Mouse (Mus musculus) liver, embryonic 12.5 days (tissue): ENCODE measurements around the gene Arhgap1. TPM values are rescaled to one million over a fixed set of nuclear protein-coding genes. Genes with fewer than 3 reads are reported as not detected.

Source experiments
- ATAC-seq: fragments of 200-750 bp; cut with Nextera tagmentation; 2 replicates; pipeline ENCODE4 v1.8.0; 2017; ENCODE audit warnings: moderate number of reproducible peaks, mild to moderate bottlenecking, moderate library complexity
- H3K27ac ChIP-seq: fragments of 300-500 bp; sonication (generic); 2 replicates; pipeline ENCODE4 v1.5.1; 2016; ENCODE audit warnings: mild to moderate bottlenecking
- H3K27me3 ChIP-seq: fragments of 300-500 bp; sonication (generic); replicated peaks from 2 replicates; pipeline ENCODE4 v1.6.1; 2016; ENCODE audit warnings: mild to moderate bottlenecking, moderate library complexity
- H3K36me3 ChIP-seq: fragments of 300-500 bp; sonication (generic); 2 replicates; pipeline ENCODE4 v1.6.1; 2016; ENCODE audit warnings: mild to moderate bottlenecking, moderate library complexity
- H3K4me1 ChIP-seq: fragments of 300-500 bp; sonication (generic); 2 replicates; pipeline ENCODE4 v1.6.1; 2016
- H3K4me2 ChIP-seq: fragments of 300-500 bp; sonication (generic); 2 replicates; pipeline ENCODE4 v1.6.1; 2016; ENCODE audit warnings: mild to moderate bottlenecking, moderate library complexity
- H3K4me3 ChIP-seq: fragments of 300-500 bp; sonication (generic); 2 replicates; pipeline ENCODE4 v1.5.1; 2016; ENCODE audit warnings: mild to moderate bottlenecking, moderate library complexity
- H3K9ac ChIP-seq: fragments of 300-500 bp; sonication (generic); 2 replicates; pipeline ENCODE4 v1.6.1; 2016; ENCODE audit warnings: mild to moderate bottlenecking, moderate library complexity
- H3K9me3 ChIP-seq: fragments of 300-500 bp; sonication (generic); replicated peaks from 2 replicates; pipeline ENCODE4 v1.6.1; 2016; ENCODE audit warnings: mild to moderate bottlenecking, moderate library complexity
- WGBS: fragments of 180-500 bp; shearing (Covaris S2); methylation state at CpG from one replicate; pipeline ENCODE4 v1.1.7; 2016; ENCODE audit not compliant: insufficient replicate concordance; 5-methylcytosine and 5-hydroxymethylcytosine counted together
- polyA plus RNA-seq: library from polyadenylated mRNA; unstranded; fragments of >200 nt; fragmentation: Nextera tagmentation; extraction: Ambion mirVana; gene quantifications from 2 replicates; pipeline ENCODE4 v1.2.1, GENCODE M21; 2016

Gene Arhgap1
- polyA plus RNA-seq, 1 experiment from 2014 or later: 59.8 TPM

DNA sequence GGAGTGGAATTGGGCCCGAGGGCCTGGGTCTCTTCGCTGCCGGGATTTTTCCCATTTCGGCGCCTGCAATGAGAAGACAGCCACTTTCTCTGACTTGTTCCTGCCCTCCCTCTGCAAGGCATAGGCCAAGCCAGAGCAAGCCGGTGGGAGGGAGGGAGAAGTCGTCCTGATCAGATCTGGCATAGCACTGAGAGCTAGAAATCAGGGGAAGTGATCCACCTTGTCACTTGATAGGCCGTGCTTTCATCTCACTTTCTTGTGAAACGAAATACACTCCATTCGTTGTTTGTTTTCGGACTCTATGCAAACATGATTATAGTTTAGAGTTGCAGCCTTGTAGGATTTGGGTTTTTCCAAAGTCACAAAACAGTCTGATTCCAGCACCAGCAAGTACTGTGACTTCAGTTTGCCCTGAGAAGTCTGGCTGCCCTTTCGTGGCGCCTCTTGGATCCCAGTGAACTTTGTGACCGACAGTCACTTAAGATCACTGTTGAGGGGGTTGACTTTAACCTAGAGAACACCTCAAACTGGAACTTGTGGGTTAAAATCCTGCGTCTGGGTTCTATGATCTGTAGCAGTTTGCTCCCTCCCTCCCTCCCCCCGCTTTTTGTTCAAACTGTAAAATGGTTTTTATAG lies 818 bp downstream of the Arhgap1 start:
- Histone ChIP-seq H3K9me3 (no peaks in the 10 kb centered on the region), H3K27me3 (no peaks in the 10 kb centered on the region), H3K27ac (peak overlapping the region; percentile 88), H3K4me2 (peak overlapping the region; percentile 94), H3K4me1 (peaks cover 42% of the 10 kb centered on the region), H3K4me3 (peak overlapping the region; percentile 81), H3K36me3 (peaks cover 65% of the 10 kb centered on the region), H3K9ac (peak overlapping the region; percentile 77)
- peak; percentile 59 for ATAC-seq
- WGBS: 5% methylated on average over 16 of the region's 16 CpGs

DNA sequence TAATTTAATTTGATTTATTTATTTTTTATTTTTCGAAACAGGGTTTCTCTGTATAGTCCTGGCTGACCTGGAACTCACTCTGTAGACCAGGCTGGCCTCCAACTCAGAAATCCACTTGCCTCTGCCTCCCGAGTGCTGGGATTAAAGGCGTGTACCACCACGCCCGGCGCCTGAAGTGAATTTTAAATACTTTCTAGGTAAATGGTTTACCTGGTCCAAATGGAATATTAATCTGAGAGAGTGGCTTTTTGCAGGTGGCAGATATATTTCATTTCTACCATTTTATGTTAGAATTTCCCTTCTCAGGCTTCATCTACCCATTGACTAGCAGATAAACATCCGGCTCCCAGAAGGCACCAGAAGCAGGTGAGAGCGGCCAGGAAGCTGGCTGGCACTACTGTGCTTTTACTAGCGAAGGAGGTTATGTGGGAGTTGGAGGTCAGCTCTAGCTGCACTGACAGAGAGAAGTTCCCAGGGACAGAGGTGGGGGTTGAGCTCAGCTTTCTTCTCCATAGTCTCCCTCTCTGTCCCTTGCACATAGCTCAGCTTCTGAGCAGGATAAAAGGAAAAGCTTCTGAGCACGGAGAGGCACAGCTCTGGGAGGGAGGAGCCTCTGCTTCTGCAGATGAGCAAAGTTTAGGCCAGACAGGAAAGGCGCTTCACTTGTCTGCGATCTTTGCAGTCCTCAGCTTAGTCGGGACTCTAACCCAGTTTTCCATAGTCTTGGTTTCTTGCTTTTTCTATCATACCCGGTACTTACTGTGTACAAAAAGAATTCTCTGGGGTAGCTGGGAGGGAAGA lies 2.0 kb downstream of the Arhgap1 start:
- 0 out of 2 replicates have a peak overlapping the region, but pooled peaks have one; percentile 1 for H3K9ac ChIP-seq
- H3K4me3 ChIP-seq: peak overlapping the region; percentile 11; the same call in 1 of the 2 replicates
- no peaks in the 10 kb centered on the region for H3K9me3 ChIP-seq
- no peak for ATAC-seq
- peaks cover 42% of the 10 kb centered on the region for H3K4me1 ChIP-seq
- 79% methylated on average over 14 of the region's 14 CpGs for WGBS
- H3K4me2 ChIP-seq: peak overlapping the region; percentile 94
- H3K36me3 ChIP-seq: peaks cover 65% of the 10 kb centered on the region
- H3K27me3 ChIP-seq: no peaks in the 10 kb centered on the region
- no peak overlapping the region for H3K27ac ChIP-seq

DNA sequence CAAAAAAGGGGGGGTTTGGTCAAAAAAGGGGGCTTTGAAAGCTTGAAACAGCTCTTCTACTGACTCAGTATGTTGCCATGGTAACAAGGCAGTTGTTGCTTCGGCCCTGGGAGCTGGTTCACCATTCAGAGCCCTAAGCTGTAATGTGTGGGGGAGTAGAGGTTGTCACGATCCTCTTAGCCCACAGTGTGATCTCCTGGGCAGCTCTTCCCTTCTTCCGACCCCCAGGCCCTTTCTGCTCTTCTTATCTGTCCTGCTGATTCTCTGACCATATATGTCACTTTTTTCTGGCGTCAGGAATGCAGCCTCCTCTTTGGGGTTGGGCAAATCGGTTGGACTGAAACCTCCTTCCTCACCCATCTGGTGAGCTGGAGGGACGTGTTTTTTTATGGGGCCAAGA lies 3.2 kb downstream of the Arhgap1 start:
- Histone ChIP-seq H3K4me3 (no peak overlapping the region), H3K9ac (no peak overlapping the region), H3K9me3 (no peaks in the 10 kb centered on the region), H3K36me3 (peaks cover 65% of the 10 kb centered on the region), H3K4me2 (no peak overlapping the region), H3K27me3 (no peaks in the 10 kb centered on the region), H3K27ac (no peak overlapping the region), H3K4me1 (peaks cover 40% of the 10 kb centered on the region)
- no peak for ATAC-seq
- 61% methylated on average over 6 of the region's 6 CpGs for WGBS

DNA sequence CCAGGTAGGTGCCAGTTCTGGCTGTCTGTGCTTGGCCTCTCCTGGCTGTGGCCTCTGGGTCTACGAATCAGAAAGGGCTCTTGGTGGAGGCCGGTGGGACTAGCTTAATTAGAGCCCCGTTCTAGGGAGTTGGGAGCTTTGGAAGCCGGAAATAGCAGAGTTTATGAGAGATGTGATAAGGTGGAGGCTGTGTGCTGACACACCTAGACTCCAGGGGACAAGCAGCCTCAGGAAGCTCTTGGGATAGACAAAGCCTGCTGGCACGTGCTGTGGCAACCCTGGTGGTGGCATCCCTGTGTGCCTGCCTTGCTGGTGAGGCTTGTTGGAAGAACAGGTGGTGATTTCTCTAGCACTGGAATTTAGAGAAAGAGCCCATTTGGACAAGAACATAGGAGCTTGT lies 5.7 kb downstream of the Arhgap1 start:
- ATAC-seq: no peak
- Histone ChIP-seq H3K27me3 (no peaks in the 10 kb centered on the region), H3K27ac (no peak overlapping the region), H3K4me1 (peaks cover 26% of the 10 kb centered on the region), H3K9ac (no peak overlapping the region), H3K36me3 (peaks cover 87% of the 10 kb centered on the region), H3K4me3 (no peak overlapping the region), H3K9me3 (no peaks in the 10 kb centered on the region), H3K4me2 (no peak overlapping the region)
- WGBS: 80% methylated on average over 5 of the region's 5 CpGs

DNA sequence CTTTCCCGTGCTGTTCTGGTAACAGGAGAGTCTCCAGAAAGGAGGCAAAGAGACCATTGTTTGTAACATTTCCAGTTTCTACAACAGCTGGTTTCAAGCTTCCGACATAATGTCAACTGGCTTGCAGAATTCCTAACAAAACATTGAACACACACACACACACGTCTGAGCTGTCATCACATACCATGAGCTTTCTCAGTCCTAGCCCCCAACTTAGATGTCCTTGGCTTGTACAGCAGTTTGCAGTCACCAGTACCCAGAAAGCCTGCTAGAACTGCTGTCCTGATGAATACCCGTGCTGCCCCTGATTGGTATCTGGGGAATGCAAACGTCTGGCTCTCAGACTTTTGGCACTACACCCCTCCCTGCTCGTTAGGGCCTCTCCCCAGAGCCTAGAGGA lies 6.2 kb downstream of the Arhgap1 start:
- Histone ChIP-seq H3K27me3 (no peaks in the 10 kb centered on the region), H3K9me3 (no peaks in the 10 kb centered on the region), H3K9ac (no peak overlapping the region), H3K4me3 (no peak overlapping the region), H3K4me1 (peaks cover 22% of the 10 kb centered on the region), H3K27ac (no peak overlapping the region), H3K4me2 (no peak overlapping the region), H3K36me3 (peaks cover 88% of the 10 kb centered on the region)
- 71% methylated on average over 6 of the region's 6 CpGs for WGBS
- no peak for ATAC-seq

DNA sequence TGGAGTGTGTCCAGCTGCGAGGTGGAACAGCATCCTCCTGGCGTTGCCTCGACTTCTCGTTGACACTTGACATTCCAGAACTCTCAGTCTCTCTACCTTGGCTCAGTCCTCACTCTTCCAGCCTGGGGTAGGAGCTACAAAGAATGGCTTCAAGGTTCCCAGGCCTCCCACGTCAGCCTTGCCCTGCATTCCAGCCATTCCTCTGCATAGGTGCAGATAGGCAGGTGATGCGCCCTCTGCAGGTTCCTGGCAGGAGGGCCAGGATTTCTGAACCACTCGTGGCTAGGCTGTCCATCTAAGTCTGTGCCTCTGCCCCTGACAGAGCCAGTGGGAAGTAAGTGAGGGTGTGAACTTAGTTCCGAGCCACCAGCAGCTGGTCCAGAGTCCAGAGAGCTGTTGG lies 7.1 kb downstream of the Arhgap1 start:
- H3K4me2 ChIP-seq: no peak overlapping the region
- no peak overlapping the region for H3K4me3 ChIP-seq
- peaks cover 95% of the 10 kb centered on the region for H3K36me3 ChIP-seq
- H3K9me3 ChIP-seq: no peaks in the 10 kb centered on the region
- 74% methylated on average over 8 of the region's 8 CpGs for WGBS
- peaks cover 13% of the 10 kb centered on the region for H3K4me1 ChIP-seq
- no peak overlapping the region for H3K27ac ChIP-seq
- H3K27me3 ChIP-seq: no peaks in the 10 kb centered on the region
- no peak overlapping the region for H3K9ac ChIP-seq
- ATAC-seq: no peak

DNA sequence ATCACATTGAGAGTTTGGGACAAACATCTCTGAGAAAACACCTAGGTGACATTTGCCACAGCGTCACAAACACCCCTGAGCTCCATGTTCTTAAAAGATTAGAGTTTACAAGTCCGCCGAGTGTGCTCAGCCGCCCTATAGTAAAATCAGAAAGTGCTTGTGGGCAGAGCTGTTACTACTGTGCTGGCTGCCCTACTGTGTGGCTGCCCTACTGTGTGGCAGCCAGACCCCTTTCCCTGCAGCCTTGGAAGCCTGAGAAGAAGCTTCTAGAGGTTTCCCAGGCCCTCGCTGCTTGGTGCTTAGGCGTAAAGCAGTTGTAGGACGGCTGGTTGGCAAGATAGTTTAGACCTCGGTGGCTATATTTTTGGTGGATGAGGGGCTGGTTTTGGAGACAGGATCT lies 10.0 kb downstream of the Arhgap1 start:
- no peak for ATAC-seq
- 84% methylated on average over 8 of the region's 8 CpGs for WGBS
- Histone ChIP-seq H3K4me1 (no peaks in the 10 kb centered on the region), H3K4me2 (no peak overlapping the region), H3K36me3 (peaks cover 97% of the 10 kb centered on the region), H3K27me3 (no peaks in the 10 kb centered on the region), H3K9ac (no peak overlapping the region), H3K4me3 (no peak overlapping the region), H3K9me3 (no peaks in the 10 kb centered on the region), H3K27ac (no peak overlapping the region)

DNA sequence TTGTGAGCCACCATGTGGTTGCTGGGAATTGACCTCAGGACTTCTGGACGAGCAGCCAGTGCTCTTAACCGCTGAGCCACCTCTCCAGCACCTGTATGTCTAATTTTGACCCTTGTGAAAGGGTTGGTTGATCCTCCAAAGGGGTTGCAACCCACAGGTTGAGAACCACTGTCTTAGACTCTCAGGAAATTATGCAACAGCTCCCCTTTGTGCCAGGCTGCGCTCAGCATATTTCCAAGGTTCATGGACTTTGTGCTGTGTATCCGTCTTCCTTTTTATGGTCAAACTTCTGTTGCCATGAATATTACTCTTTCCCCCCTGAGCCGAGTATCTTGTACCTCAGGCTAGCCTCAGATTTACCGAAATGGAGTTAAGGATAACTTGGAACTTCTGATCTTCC lies 11.3 kb downstream of the Arhgap1 start:
- H3K4me3 ChIP-seq: no peak overlapping the region
- H3K36me3 ChIP-seq: peaks cover 92% of the 10 kb centered on the region
- 80% methylated on average over 6 of the region's 6 CpGs for WGBS
- no peak overlapping the region for H3K27ac ChIP-seq
- no peak overlapping the region for H3K4me2 ChIP-seq
- no peaks in the 10 kb centered on the region for H3K27me3 ChIP-seq
- H3K9ac ChIP-seq: no peak overlapping the region
- no peaks in the 10 kb centered on the region for H3K4me1 ChIP-seq
- no peaks in the 10 kb centered on the region for H3K9me3 ChIP-seq
- ATAC-seq: no peak

DNA sequence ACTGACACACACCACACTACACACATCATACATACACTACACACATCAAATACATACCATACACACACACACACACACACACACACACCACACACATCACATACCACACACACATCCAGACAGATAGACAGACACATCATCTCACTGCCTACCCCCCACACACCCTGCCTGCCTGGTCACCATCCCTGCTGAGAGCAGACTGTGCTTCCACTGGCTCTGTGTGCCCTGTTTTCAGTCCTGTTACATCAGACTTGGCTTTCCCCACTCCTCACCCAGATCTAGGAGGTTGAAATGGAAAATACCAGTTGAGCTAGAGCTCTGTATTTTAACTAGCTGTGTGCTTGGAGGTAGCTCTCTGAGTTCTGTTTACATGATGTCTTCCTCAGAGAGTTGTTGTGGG lies 15.1 kb downstream of the Arhgap1 start:
- H3K4me2 ChIP-seq: no peak overlapping the region
- no peaks in the 10 kb centered on the region for H3K27me3 ChIP-seq
- H3K9me3 ChIP-seq: no peaks in the 10 kb centered on the region
- H3K27ac ChIP-seq: no peak overlapping the region
- H3K9ac ChIP-seq: no peak overlapping the region
- H3K4me3 ChIP-seq: no peak overlapping the region
- peaks cover 90% of the 10 kb centered on the region for H3K36me3 ChIP-seq
- ATAC-seq: no peak
- H3K4me1 ChIP-seq: no peaks in the 10 kb centered on the region

DNA sequence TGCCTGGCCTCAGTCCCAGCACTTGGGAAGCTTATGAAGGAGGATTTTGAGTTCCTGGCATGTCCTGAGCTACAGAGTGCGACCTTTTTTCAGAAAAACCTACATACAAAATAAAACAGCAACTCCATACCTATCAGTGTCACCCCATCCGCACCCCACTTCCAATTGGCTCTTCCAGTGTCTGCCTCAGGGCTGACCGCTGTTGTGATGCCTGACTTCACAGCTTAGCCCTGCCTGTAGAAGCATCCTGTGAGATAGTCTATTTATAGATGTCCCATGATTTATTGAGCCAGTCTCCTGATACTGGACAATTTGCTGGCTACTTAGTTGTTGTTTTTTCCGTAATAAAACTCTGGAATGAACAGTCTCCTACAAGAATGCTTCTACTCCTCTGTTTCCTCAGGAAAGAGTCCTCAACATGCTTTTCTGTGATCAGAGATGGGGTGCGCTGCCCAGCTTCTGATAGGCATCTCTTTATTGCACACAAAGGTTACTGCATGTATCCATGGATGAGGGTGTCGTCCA lies 16.8 kb downstream of the Arhgap1 start:
- H3K36me3 ChIP-seq: peaks cover 92% of the 10 kb centered on the region

DNA sequence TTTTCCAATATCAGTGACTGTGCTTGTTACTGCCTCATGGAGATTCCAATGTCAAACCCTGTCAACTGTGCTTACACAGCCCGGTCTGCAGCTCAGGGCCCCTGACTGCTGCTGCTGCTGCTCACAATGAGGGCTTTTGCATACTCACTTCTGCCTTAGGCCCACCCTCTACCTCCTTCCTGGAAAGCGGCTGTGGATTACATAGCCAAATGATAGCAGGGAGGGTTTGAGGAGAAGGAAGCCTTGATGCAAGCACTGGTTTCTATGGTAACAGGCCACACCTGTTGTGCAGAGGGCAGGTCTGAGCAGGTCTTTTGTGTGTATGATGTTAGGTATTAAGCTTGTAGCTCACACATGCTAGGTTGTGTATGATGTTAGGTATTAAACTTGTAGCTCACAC lies 18.1 kb downstream of the Arhgap1 start:
- no peak overlapping the region for H3K4me3 ChIP-seq
- ATAC-seq: no peak
- no peak overlapping the region for H3K27ac ChIP-seq
- H3K9ac ChIP-seq: no peak overlapping the region
- no peaks in the 10 kb centered on the region for H3K9me3 ChIP-seq
- no peaks in the 10 kb centered on the region for H3K27me3 ChIP-seq
- 71% methylated on average over 2 of the region's 2 CpGs for WGBS
- peaks cover 91% of the 10 kb centered on the region for H3K36me3 ChIP-seq
- no peak overlapping the region for H3K4me2 ChIP-seq
- no peaks in the 10 kb centered on the region for H3K4me1 ChIP-seq

More for the DNA sequence above, 16.8 kb downstream of the Arhgap1 start:
- Histone ChIP-seq H3K4me2 (no peak overlapping the region), H3K4me1 (no peaks in the 10 kb centered on the region), H3K27me3 (no peaks in the 10 kb centered on the region), H3K4me3 (no peak overlapping the region), H3K9ac (no peak overlapping the region), H3K27ac (no peak overlapping the region), H3K9me3 (no peaks in the 10 kb centered on the region)
- 88% methylated on average over 6 of the region's 6 CpGs for WGBS
- no peak for ATAC-seq

DNA sequence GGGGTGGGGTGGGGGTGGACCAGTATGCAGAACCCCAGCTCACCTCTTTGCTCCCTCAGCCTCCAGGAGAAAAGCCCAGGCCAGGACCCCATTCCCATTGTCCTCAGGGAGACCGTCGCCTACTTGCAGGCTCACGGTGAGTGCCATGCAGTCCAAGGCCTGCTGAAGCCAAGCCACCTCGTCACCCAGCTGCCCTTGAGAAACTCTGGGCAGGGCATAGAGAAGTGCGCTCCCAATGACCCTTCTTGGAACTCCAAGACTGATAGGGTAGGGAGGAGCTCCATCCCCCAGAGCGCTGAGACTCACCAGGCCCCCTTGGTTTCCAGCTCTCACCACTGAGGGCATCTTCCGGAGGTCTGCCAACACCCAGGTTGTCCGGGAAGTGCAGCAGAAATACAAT lies 19.7 kb downstream of the Arhgap1 start:
- Histone ChIP-seq H3K4me2 (no peak overlapping the region), H3K27me3 (no peaks in the 10 kb centered on the region), H3K4me1 (no peaks in the 10 kb centered on the region), H3K27ac (no peak overlapping the region), H3K4me3 (no peak overlapping the region), H3K36me3 (peaks cover 88% of the 10 kb centered on the region), H3K9me3 (no peaks in the 10 kb centered on the region), H3K9ac (no peak overlapping the region)
- 84% methylated on average over 8 of the region's 8 CpGs for WGBS
- no peak for ATAC-seq
